Mouse (Mus musculus) heart, embryonic 14.5 days (tissue): ENCODE results near the gene Tle2. TPM values are rescaled to one million over a fixed set of nuclear protein-coding genes. Genes with fewer than 3 reads are reported as not detected.
A peak's percentile ranks its signal among the peaks of the same experiment; 100 is the strongest.

ENCODE experiments used
- ATAC-seq: fragments of 200-750 bp; cut with Nextera tagmentation; 2 replicates; pipeline ENCODE4 v1.8.0; 2017; ENCODE audit warnings: low read depth, moderate TSS enrichment; ENCODE audit not compliant: insufficient number of reproducible peaks, insufficient read depth, low FRiP score
- H3K27ac ChIP-seq, 2 experiments: fragments of 200-500 bp in 1 of 2; fragments of 300-500 bp in 1 of 2; sonication (generic) in 1 of 2; replicated peaks in 1 of 2; 2 replicates each; pipeline ENCODE4 v1.5.1; 2012 to 2014; ENCODE audit warnings: low read depth in 2 of 2, low read length in 2 of 2, control low read depth in 1 of 2, mild to moderate bottlenecking in 1 of 2, mixed read lengths in 1 of 2; ENCODE audit not compliant: control insufficient read depth in 1 of 2, insufficient read depth in 1 of 2
- H3K27me3 ChIP-seq: fragments of 300-500 bp; sonication (generic); 2 replicates; pipeline ENCODE4 v1.6.1; 2014; ENCODE audit warnings: mild to moderate bottlenecking, low read length, control low read depth; ENCODE audit not compliant: control insufficient read depth, insufficient read depth
- H3K36me3 ChIP-seq: fragments of 300-500 bp; sonication (generic); 2 replicates; pipeline ENCODE4 v1.6.1; 2014; ENCODE audit warnings: mild to moderate bottlenecking, control low read depth, low read length, mixed read lengths; ENCODE audit not compliant: control insufficient read depth, insufficient read depth
- H3K4me1 ChIP-seq, 2 experiments: fragments of 200-500 bp in 1 of 2; fragments of 300-500 bp in 1 of 2; sonication (generic) in 1 of 2; 2 replicates each; pipeline ENCODE4 v1.6.1; 2012 to 2014; ENCODE audit warnings: low read length in 2 of 2, control low read depth in 1 of 2, mixed read lengths in 1 of 2; ENCODE audit not compliant: control insufficient read depth in 2 of 2, insufficient read depth in 2 of 2
- H3K4me2 ChIP-seq: fragments of 300-500 bp; sonication (generic); 2 replicates; pipeline ENCODE4 v1.6.1; 2014; ENCODE audit warnings: mild to moderate bottlenecking, low read length
- H3K4me3 ChIP-seq, 2 experiments: fragments of 200-500 bp in 1 of 2; fragments of 300-500 bp in 1 of 2; sonication (generic) in 1 of 2; 2 replicates each; pipeline ENCODE4 v1.5.1; 2012 to 2014; ENCODE audit warnings: low read length in 2 of 2, mild to moderate bottlenecking in 2 of 2, control low read depth in 1 of 2, low read depth in 1 of 2, moderate library complexity in 1 of 2; ENCODE audit not compliant: control insufficient read depth in 1 of 2, insufficient read depth in 1 of 2
- H3K9ac ChIP-seq: fragments of 300-500 bp; sonication (generic); 2 replicates; pipeline ENCODE4 v1.6.1; 2014; ENCODE audit warnings: mild to moderate bottlenecking, low read length
- H3K9me3 ChIP-seq: fragments of 300-500 bp; sonication (generic); 2 replicates; pipeline ENCODE4 v1.6.1; 2016; ENCODE audit warnings: low read length, control low read depth; ENCODE audit not compliant: control insufficient read depth
- WGBS: fragments of 180-500 bp; shearing (Covaris S2); extraction: QIAGEN DNeasy Blood & Tissue Kit; methylation state at CpG from one replicate; pipeline ENCODE4 v1.1.7; 2014; 5-methylcytosine and 5-hydroxymethylcytosine counted together
- polyA plus RNA-seq: library from polyadenylated mRNA; unstranded; fragments of >200 nt; fragmentation: Nextera tagmentation; extraction: Ambion mirVana; gene quantifications from 2 replicates; pipeline ENCODE4 v1.2.1, GENCODE M21; 2014

Tle2 gene
- polyA plus RNA-seq, 1 experiment from 2014 or later: 21.6 TPM

DNA sequence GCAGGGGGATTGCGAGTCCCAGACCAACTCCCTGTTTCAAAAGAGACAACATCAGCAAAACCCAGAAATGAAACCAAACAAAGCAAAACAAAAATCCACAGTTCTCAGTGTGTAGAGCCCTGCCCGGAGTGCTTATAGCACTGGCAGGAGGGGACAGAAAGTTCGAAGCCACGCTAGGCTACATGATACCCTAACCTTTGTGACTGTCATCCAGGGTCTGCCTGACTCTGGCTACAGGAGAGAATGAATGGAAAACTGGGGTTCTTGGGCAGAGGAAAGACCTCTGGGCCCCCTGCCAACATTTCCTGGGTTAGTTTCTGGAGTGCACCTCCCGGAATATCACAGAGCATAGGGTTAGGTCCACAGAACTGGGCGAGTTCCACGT, 53.5 kb downstream of the Tle2 start:
- H3K36me3 ChIP-seq: peaks cover 28% of the 10 kb centered on the region
- peak overlapping the region; percentile 78 for H3K9ac ChIP-seq
- 0 out of 2 replicates have a peak, but pooled peaks have one; percentile 28 for ATAC-seq
- peak overlapping the region; percentile 90 to 94 for H3K27ac ChIP-seq
- 52% methylated on average over 7 of the region's 7 CpGs for WGBS
- peak overlapping the region; percentile 79 for H3K4me2 ChIP-seq
- H3K4me3 ChIP-seq: peak overlapping the region; percentile 69 to 89
- no peaks in the 10 kb centered on the region for H3K9me3 ChIP-seq
- peaks cover 11 to 14% of the 10 kb centered on the region in 2 experiments for H3K4me1 ChIP-seq
- no peaks in the 10 kb centered on the region for H3K27me3 ChIP-seq

DNA sequence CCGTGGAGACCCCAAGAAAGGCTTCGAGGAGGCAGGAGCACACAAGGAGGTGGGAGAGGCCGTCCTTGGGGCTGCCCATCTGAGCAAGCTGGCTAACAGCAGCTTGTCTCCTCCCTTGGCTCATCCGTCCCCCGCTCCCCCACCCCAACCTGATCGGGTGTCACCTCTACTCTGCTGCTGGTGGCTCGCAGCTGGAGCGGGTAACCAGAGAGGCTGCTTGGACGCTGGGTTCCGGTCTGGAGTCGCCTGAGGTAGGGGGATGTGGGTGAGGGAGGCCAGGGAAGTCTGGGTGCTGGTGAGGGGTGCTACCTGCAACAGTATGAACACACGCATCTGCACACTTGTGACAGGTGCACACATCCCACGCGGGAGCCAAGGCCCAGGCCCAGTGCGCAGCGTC, 54.0 kb downstream of the Tle2 start, which contains the start of gene Ankrd24:
Gene Ankrd24 (plus strand): TSS at position 151 of the 400 bp plus-strand sequence.
- 76% methylated on average over 15 of the region's 16 CpGs for WGBS
- H3K4me1 ChIP-seq: peaks cover 11 to 14% of the 10 kb centered on the region in 2 experiments
- peak within 1 kb of the TSS; percentile 78 for H3K9ac ChIP-seq
- H3K9me3 ChIP-seq: no peaks in the 10 kb centered on the region
- peaks cover 25% of the 10 kb centered on the region for H3K36me3 ChIP-seq
- H3K27me3 ChIP-seq: no peaks in the 10 kb centered on the region
- peak within 1 kb of the TSS; percentile 90 to 94 for H3K27ac ChIP-seq
- no peak for ATAC-seq
- H3K4me3 ChIP-seq: peak within 1 kb of the TSS; percentile 69 to 89
- peak within 1 kb of the TSS; percentile 79 for H3K4me2 ChIP-seq

DNA sequence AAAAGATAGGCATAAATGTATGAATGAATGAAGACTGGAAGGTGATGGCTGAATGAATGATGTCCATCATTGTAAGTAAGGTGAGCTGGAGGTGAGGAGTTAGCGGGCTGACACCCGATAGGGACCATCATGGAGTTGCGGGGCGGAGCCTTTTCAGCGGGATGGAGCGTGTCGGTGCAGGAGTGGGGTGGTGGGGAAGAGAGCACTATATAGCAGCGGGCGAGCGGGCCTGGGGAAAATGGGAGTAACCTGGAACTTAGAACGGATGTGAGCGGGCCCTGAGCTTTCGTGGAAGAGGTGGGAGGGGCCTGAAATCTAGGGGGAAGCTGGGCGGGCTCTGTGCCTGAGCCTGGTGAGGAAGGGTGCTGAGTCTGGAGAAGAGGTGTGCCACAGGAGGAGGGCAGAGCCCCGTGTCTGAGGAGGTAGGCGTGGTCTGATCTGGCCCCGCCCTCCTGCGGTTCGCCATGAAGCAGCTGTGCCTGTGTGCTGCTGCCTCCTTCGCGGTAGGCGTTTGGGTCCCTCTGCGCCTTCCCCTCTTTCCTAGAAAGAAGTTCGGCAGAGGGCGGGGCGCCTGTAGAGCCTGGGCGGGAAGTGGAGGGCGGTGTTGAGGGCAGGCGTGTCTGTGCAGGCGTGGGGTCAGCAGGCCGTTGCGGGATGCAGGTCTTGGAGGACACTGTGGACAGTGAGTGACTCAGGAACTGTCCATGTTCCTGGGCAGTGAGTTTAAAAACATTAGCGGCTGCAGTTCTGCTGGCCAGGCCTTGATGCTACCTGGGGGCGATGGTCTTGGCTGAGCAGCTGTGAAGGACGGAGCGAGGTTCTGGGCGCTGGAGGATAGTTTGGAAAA, 59.1 kb downstream of the Tle2 start:
- Histone ChIP-seq H3K27me3 (no peaks in the 10 kb centered on the region), H3K9ac (peak overlapping the region; percentile 54), H3K9me3 (no peaks in the 10 kb centered on the region), H3K36me3 (no peaks in the 10 kb centered on the region), H3K4me2 (peak overlapping the region; percentile 66), H3K4me1 (peaks cover 0 to 8% of the 10 kb centered on the region in 2 experiments; a peak in 2 of 4 replicates), H3K4me3 (peak overlapping the region; percentile 37 to 67), H3K27ac (peak overlapping the region; percentile 37 to 65; a peak in 3 of 4 replicates)
- WGBS: 3% methylated on average over 34 of the region's 37 CpGs
- ATAC-seq: peak; percentile 84

DNA sequence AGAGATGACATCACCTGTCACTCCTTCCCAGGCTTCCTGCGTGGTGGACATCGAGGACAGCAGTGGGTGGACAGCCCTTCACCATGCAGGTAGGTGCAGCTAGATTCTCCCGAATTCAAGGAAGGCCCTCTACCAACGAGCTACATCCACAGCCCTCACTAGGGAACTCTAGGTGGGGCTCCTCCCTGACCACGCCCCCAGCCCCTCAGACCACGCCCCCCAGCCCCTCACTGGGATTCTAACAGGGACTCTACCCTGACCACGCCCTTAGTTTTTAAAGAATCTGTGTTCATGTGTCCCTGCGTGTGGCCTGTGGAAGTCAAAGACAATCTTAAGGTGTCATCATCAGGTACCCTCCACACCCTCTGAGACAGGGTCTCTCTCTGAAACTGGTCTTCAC, 62.0 kb downstream of the Tle2 start:
- ATAC-seq: no peak
- Histone ChIP-seq H3K9ac (no peak overlapping the region), H3K4me2 (no peak overlapping the region), H3K9me3 (no peaks in the 10 kb centered on the region), H3K36me3 (no peaks in the 10 kb centered on the region), H3K27me3 (no peaks in the 10 kb centered on the region), H3K4me3 (no peak overlapping the region), H3K4me1 (peaks cover 0 to 8% of the 10 kb centered on the region in 2 experiments; a peak in 2 of 4 replicates), H3K27ac (no peak overlapping the region)
- WGBS: 15% methylated on average over 8 of the region's 8 CpGs

DNA sequence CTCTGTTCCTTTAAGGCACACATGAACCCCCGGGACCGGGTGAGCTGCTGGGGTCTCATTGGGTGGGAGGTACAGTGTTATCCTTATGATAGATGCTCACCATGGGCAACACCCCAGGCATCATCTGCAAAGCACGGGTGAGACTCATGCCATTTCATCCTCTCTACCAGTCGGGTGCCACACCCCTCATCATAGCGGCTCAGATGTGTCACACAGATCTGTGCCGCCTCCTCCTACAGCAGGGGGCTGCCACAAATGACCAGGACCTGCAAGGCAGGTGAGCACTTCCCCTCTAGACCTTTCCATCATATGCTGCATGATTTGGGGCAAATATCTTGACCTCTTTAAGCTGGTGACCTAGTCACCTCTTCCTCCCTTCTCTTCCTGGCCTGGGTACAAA, 63.7 kb downstream of the Tle2 start:
- H3K4me2 ChIP-seq: no peak overlapping the region
- ATAC-seq: no peak
- no peak overlapping the region for H3K27ac ChIP-seq
- peaks cover 12 to 16% of the 10 kb centered on the region in 2 experiments for H3K4me1 ChIP-seq
- H3K4me3 ChIP-seq: no peak overlapping the region
- WGBS: 64% methylated on average over 6 of the region's 6 CpGs
- H3K27me3 ChIP-seq: no peaks in the 10 kb centered on the region
- H3K9me3 ChIP-seq: no peaks in the 10 kb centered on the region
- no peak overlapping the region for H3K9ac ChIP-seq
- H3K36me3 ChIP-seq: no peaks in the 10 kb centered on the region

Other genes starting within 250 kb of the Tle2 start
- 9.5 and 11.3 TPM in 2 replicates for gene Tbxa2r, start 245.8 kb upstream of the Tle2 start, polyA plus RNA-seq
- 0.11 TPM in 1 of 2 replicates, not detected in the other for gene Gipc3, start 231.3 kb upstream of the Tle2 start, polyA plus RNA-seq
- gene Hmg20b, start 224.1 kb upstream of the Tle2 start, polyA plus RNA-seq: 94.2 and 97.0 TPM in 2 replicates
- 3.7 and 6.5 TPM in 2 replicates for gene Mfsd12, start 217.1 kb upstream of the Tle2 start, polyA plus RNA-seq
- gene 4930404N11Rik, start 208.7 kb upstream of the Tle2 start, polyA plus RNA-seq: 0.28 and 0.38 TPM in 2 replicates
- gene Fzr1, start 196.0 kb upstream of the Tle2 start, polyA plus RNA-seq: 64.6 and 67.0 TPM in 2 replicates
- gene Dohh, start 190.1 kb upstream of the Tle2 start, polyA plus RNA-seq: 52.6 and 53.5 TPM in 2 replicates
- 1.7 and 2.0 TPM in 2 replicates for gene Gm48551, start 190.1 kb upstream of the Tle2 start, polyA plus RNA-seq
- 1.0 TPM in 2 replicates for gene Gm48552, start 185.6 kb upstream of the Tle2 start, polyA plus RNA-seq
- gene Smim24, start 181.5 kb upstream of the Tle2 start, polyA plus RNA-seq: 3.8 and 4.7 TPM in 2 replicates
- 45.0 and 47.0 TPM in 2 replicates for gene Nfic, start 118.9 kb upstream of the Tle2 start, polyA plus RNA-seq
- 0.19 TPM in 1 of 2 replicates, not detected in the other for gene Celf5, start 91.9 kb upstream of the Tle2 start, polyA plus RNA-seq
- 40.7 and 44.6 TPM in 2 replicates for gene Ncln, start 78.2 kb upstream of the Tle2 start, polyA plus RNA-seq
- 0.24 and 0.35 TPM in 2 replicates for gene S1pr4, start 74.4 kb upstream of the Tle2 start, polyA plus RNA-seq
- 0.74 and 0.89 TPM in 2 replicates for gene Gna15, start 50.3 kb upstream of the Tle2 start, polyA plus RNA-seq
- 54.9 and 57.4 TPM in 2 replicates for gene Gna11, start 29.4 kb upstream of the Tle2 start, polyA plus RNA-seq
- gene Aes, start 15.1 kb upstream of the Tle2 start, polyA plus RNA-seq: 367 and 598 TPM in 2 replicates
- gene Tle6, start 26.5 kb downstream of the Tle2 start, polyA plus RNA-seq: 30.7 and 35.3 TPM in 2 replicates
- gene BC025920, start 31.7 kb downstream of the Tle2 start, polyA plus RNA-seq: 0.35 and 0.84 TPM in 2 replicates
- 22.5 and 23.9 TPM in 2 replicates for gene Sirt6, start 53.2 kb downstream of the Tle2 start, polyA plus RNA-seq
- gene Ankrd24, start 54.0 kb downstream of the Tle2 start, polyA plus RNA-seq: 8.1 and 9.0 TPM in 2 replicates
- 3.0 and 3.3 TPM in 2 replicates for gene Gm10778, start 74.5 kb downstream of the Tle2 start, polyA plus RNA-seq
- 12.4 and 12.7 TPM in 2 replicates for gene Zfp433, start 130.3 kb downstream of the Tle2 start, polyA plus RNA-seq
- 4.7 and 4.9 TPM in 2 replicates for gene Gm3055, start 196.6 kb downstream of the Tle2 start, polyA plus RNA-seq
- gene Gm4767, start 237.6 kb downstream of the Tle2 start, polyA plus RNA-seq: 2.1 and 2.4 TPM in 2 replicates